Mouse (Mus musculus) intestine, postnatal 0 days (tissue): Measurements from ENCODE around the gene Ryr1. TPM values are rescaled to one million over a fixed set of nuclear protein-coding genes. Genes with fewer than 3 reads are reported as not detected.

ENCODE experiments used
- ATAC-seq: fragments of 200-750 bp; cut with Nextera tagmentation; 2 replicates; pipeline ENCODE4 v1.8.0; 2017; ENCODE audit warnings: mild to moderate bottlenecking, moderate TSS enrichment, moderate library complexity
- H3K27ac ChIP-seq: fragments of 300-500 bp; sonication (generic); 2 replicates; pipeline ENCODE4 v1.5.1; 2014; ENCODE audit warnings: mild to moderate bottlenecking, low read depth, low read length, moderate library complexity
- H3K27me3 ChIP-seq: fragments of 300-500 bp; sonication (generic); replicated peaks from 2 replicates; pipeline ENCODE4 v1.6.1; 2014; ENCODE audit warnings: low read length, mixed read lengths; ENCODE audit not compliant: control insufficient read depth, insufficient read depth
- H3K36me3 ChIP-seq: fragments of 300-500 bp; sonication (generic); 2 replicates; pipeline ENCODE4 v1.6.1; 2014; ENCODE audit warnings: mild to moderate bottlenecking, moderate library complexity; ENCODE audit not compliant: control insufficient read depth, insufficient read depth
- H3K4me1 ChIP-seq: fragments of 300-500 bp; sonication (generic); replicated peaks from 2 replicates; pipeline ENCODE4 v1.6.1; 2014; ENCODE audit warnings: antibody characterized with exemption, low read length, mixed read lengths; ENCODE audit not compliant: control insufficient read depth, insufficient read depth
- H3K4me2 ChIP-seq: fragments of 300-500 bp; sonication (generic); replicated peaks from 2 replicates; pipeline ENCODE4 v1.6.1; 2014; ENCODE audit warnings: low read depth, mild to moderate bottlenecking, moderate library complexity
- H3K4me3 ChIP-seq: fragments of 300-500 bp; sonication (generic); 2 replicates; pipeline ENCODE4 v1.5.1; 2014; ENCODE audit warnings: low read depth, low read length
- H3K9ac ChIP-seq: fragments of 300-500 bp; sonication (generic); 2 replicates; pipeline ENCODE4 v1.6.1; 2014; ENCODE audit warnings: mild to moderate bottlenecking, low read depth, low read length
- H3K9me3 ChIP-seq: fragments of 300-500 bp; sonication (generic); 2 replicates; pipeline ENCODE4 v1.6.1; 2016; ENCODE audit warnings: mixed run types; ENCODE audit not compliant: control insufficient read depth
- CTCF ChIP-seq: sonication (generic); IDR thresholded peaks from 2 replicates; pipeline ENCODE4 v1.5.1; 2016; ENCODE audit warnings: low read depth, mild to moderate bottlenecking, control low read depth, antibody characterized with exemption, moderate library complexity
- WGBS: fragments of 180-500 bp; shearing (Covaris S2); extraction: QIAGEN DNeasy Blood & Tissue Kit; methylation state at CpG from one replicate; pipeline ENCODE4 v1.1.7; 2014; 5-methylcytosine and 5-hydroxymethylcytosine counted together
- polyA plus RNA-seq: library from polyadenylated mRNA; unstranded; fragments of >200 nt; fragmentation: Nextera tagmentation; extraction: Ambion mirVana; gene quantifications from 2 replicates; pipeline ENCODE4 v1.2.1, GENCODE M21; 2015

Ryr1 gene
- polyA plus RNA-seq, 1 experiment from 2014 or later = 0.43 TPM

GRCm38 (mm10) chr7:29137429-29137828 is 12.4 kb upstream of the Ryr1 start:
- Histone ChIP-seq H3K4me3 (no peak overlapping the region), H3K4me1 (no peaks in the 10 kb centered on the region), H3K27me3 (no peaks in the 10 kb centered on the region; the same call in 1 of the 2 replicates), H3K27ac (no peak overlapping the region), H3K4me2 (no peak overlapping the region), H3K9ac (no peak overlapping the region), H3K36me3 (no peaks in the 10 kb centered on the region), H3K9me3 (no peaks in the 10 kb centered on the region)
- 32% methylated on average over 16 of the region's 16 CpGs for WGBS
- no peak for TF ChIP-seq CTCF
- no peak for ATAC-seq

GRCm38 (mm10) chr7:29134693-29135386 is 9.9 kb upstream of the Ryr1 start, which contains the start of gene Rasgrp4:
TSS of gene Rasgrp4 (plus strand) at chr7:29134851.
- H3K27ac ChIP-seq = no peak within 1 kb of the TSS
- no peak within 1 kb of the TSS for H3K9ac ChIP-seq
- no peaks in the 10 kb centered on the region; the same call in 1 of the 2 replicates for H3K27me3 ChIP-seq

GRCm38 (mm10) chr7:29134230-29134629 is 9.3 kb upstream of the Ryr1 start:
- no peak overlapping the region for H3K9ac ChIP-seq
- H3K4me3 ChIP-seq = no peak overlapping the region
- no peaks in the 10 kb centered on the region for H3K9me3 ChIP-seq
- no peak for ATAC-seq
- H3K27ac ChIP-seq = no peak overlapping the region
- TF ChIP-seq CTCF = no peak
- H3K27me3 ChIP-seq = no peaks in the 10 kb centered on the region; the same call in 1 of the 2 replicates
- H3K4me2 ChIP-seq = peak overlapping the region; percentile 44
- no peaks in the 10 kb centered on the region for H3K36me3 ChIP-seq
- no peaks in the 10 kb centered on the region for H3K4me1 ChIP-seq
- 5% methylated on average over 4 of the region's 4 CpGs for WGBS

More at GRCm38 (mm10) chr7:29134693-29135386, 9.9 kb upstream of the Ryr1 start, which contains the start of gene Rasgrp4:
- H3K4me1 ChIP-seq = no peaks in the 10 kb centered on the region
- no peak for TF ChIP-seq CTCF
- H3K4me2 ChIP-seq = peak within 1 kb of the TSS; percentile 44
- WGBS = 2% methylated on average over 15 of the region's 20 CpGs
- H3K9me3 ChIP-seq = no peaks in the 10 kb centered on the region
- H3K36me3 ChIP-seq = no peaks in the 10 kb centered on the region
- ATAC-seq = no peak
- peak within 1 kb of the TSS; percentile 11 for H3K4me3 ChIP-seq

- TF ChIP-seq CTCF = peak; percentile 84
- Histone ChIP-seq H3K4me3 (no peak overlapping the region), H3K36me3 (no peaks in the 10 kb centered on the region), H3K27me3 (no peaks in the 10 kb centered on the region), H3K4me2 (no peak overlapping the region), H3K4me1 (0 out of 2 replicates have a peak, but pooled peaks cover 3% of the 10 kb centered on the region), H3K9me3 (no peaks in the 10 kb centered on the region), H3K9ac (no peak overlapping the region), H3K27ac (no peak overlapping the region)
- WGBS = 88% methylated on average over 2 of the region's 2 CpGs
- ATAC-seq = no peak
Observed at GRCm38 (mm10) chr7:29128725-29129124, 3.7 kb upstream of the Ryr1 start.

GRCm38 (mm10) chr7:29126173-29126915 is 1.4 kb upstream of the Ryr1 start:
- TF ChIP-seq CTCF = peak; percentile 81
- no peak overlapping the region for H3K4me2 ChIP-seq
- H3K4me1 ChIP-seq = 0 out of 2 replicates have a peak, but pooled peaks cover 3% of the 10 kb centered on the region
- WGBS = 10% methylated on average over 7 of the region's 7 CpGs
- H3K4me3 ChIP-seq = no peak overlapping the region
- no peak overlapping the region for H3K27ac ChIP-seq
- peak; percentile 50 for ATAC-seq
- no peak overlapping the region for H3K9ac ChIP-seq
- H3K27me3 ChIP-seq = no peaks in the 10 kb centered on the region
- no peaks in the 10 kb centered on the region for H3K36me3 ChIP-seq
- H3K9me3 ChIP-seq = no peaks in the 10 kb centered on the region
